Mouse (Mus musculus): ENCODE measurements around the gene Gtf2f2. TPM values are rescaled to one million over a fixed set of nuclear protein-coding genes. Genes with fewer than 3 reads are reported as not detected.

Gene Gtf2f2
- polyA plus RNA-seq, 1 experiment from 2014 or later: 44.3 TPM

DNA sequence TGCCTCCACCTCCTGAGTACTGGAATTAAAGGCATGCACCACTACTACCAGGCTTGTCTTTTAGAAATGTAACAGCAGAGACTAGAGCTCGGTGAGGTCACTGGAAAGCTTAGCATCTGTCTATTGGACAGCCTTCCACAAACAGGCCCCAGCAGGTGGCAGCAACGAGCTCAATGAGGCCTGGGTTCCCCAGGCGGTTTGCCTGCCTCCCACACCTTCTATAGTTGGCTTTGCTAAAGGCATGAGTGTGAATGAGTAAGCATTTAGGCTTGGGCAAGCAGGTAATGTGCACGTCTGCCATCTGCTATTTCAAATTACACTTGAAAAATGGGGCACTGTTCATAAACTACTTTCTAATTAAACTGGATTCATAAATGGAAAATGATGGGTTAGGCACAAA is 111.1 kb downstream of the Gtf2f2 start:
- Histone ChIP-seq H3K4me2 (ENCODE audit: low read length) (no peak overlapping the region), H3K4me1 (ENCODE audit: control insufficient read depth, insufficient read depth, low read length) (peaks cover 14% of the 10 kb centered on the region), H3K27me3 (ENCODE audit: control insufficient read depth, insufficient read depth, low read length) (no peaks in the 10 kb centered on the region), H3K36me3 (ENCODE audit: control insufficient read depth, insufficient read depth, low read length) (peaks cover 11% of the 10 kb centered on the region), H3K4me3 (replicated peaks; ENCODE audit: low read depth, low read length) (no peak overlapping the region), H3K9me3 (ENCODE audit: control insufficient read depth, low read length) (no peaks in the 10 kb centered on the region), H3K27ac (replicated peaks; ENCODE audit: low read depth, low read length) (no peak overlapping the region; the same call in 1 of the 2 replicates), H3K9ac (replicated peaks; ENCODE audit: low read length) (no peak overlapping the region)
- DNase-seq (peak; percentile 93), ATAC-seq (ENCODE audit: low FRiP score, low TSS enrichment) (peak; percentile 58; the same call in 1 of the 2 replicates)
- WGBS: 26% methylated on average over 4 of the region's 4 CpGs

DNA sequence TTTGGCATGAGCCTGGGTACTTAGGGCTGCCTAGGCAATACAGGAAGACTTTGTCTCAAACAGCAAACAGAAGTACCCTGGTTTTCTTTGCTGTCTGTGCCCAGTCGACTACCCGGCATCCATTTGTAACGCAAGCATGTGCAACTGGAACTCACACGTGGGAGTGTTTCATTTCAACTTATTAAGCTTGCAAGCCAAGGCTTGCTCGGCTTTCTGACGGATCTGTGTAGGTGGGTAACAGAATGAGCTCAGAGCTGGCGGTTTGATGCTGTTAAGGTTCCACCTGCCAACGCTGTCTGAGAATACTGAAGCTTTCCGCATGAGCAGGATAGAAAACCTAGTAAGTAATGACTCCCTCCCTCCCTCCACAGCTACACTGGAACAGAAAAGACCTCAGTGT is 118.5 kb downstream of the Gtf2f2 start:
- ATAC-seq (ENCODE audit: low FRiP score, low TSS enrichment) (no peak), DNase-seq (no peak)
- no peaks in the 10 kb centered on the region for H3K27me3 ChIP-seq (ENCODE audit: control insufficient read depth, insufficient read depth, low read length)
- 87% methylated on average over 9 of the region's 9 CpGs for WGBS
- no peak overlapping the region for H3K4me2 ChIP-seq (ENCODE audit: low read length)
- H3K27ac ChIP-seq (replicated peaks; ENCODE audit: low read depth, low read length): no peak overlapping the region
- no peak overlapping the region for H3K4me3 ChIP-seq (replicated peaks; ENCODE audit: low read depth, low read length)
- H3K4me1 ChIP-seq (ENCODE audit: control insufficient read depth, insufficient read depth, low read length): no peaks in the 10 kb centered on the region
- H3K36me3 ChIP-seq (ENCODE audit: control insufficient read depth, insufficient read depth, low read length): peaks cover 10% of the 10 kb centered on the region
- no peaks in the 10 kb centered on the region for H3K9me3 ChIP-seq (ENCODE audit: control insufficient read depth, low read length)
- no peak overlapping the region for H3K9ac ChIP-seq (replicated peaks; ENCODE audit: low read length)

- Histone ChIP-seq H3K27ac (replicated peaks; ENCODE audit: low read depth, low read length) (no peak overlapping the region), H3K4me1 (ENCODE audit: control insufficient read depth, insufficient read depth, low read length) (0 out of 2 replicates have a peak, but pooled peaks cover 10% of the 10 kb centered on the region), H3K36me3 (ENCODE audit: control insufficient read depth, insufficient read depth, low read length) (no peaks in the 10 kb centered on the region), H3K9ac (replicated peaks; ENCODE audit: low read length) (no peak overlapping the region), H3K4me2 (ENCODE audit: low read length) (no peak overlapping the region), H3K9me3 (ENCODE audit: control insufficient read depth, low read length) (no peaks in the 10 kb centered on the region), H3K4me3 (replicated peaks; ENCODE audit: low read depth, low read length) (no peak overlapping the region), H3K27me3 (ENCODE audit: control insufficient read depth, insufficient read depth, low read length) (no peaks in the 10 kb centered on the region)
- WGBS: 83% methylated on average over 5 of the region's 5 CpGs
- DNase-seq (no peak), ATAC-seq (ENCODE audit: low FRiP score, low TSS enrichment) (no peak)
Measured at GRCm38 (mm10) chr14:75883873-75884272, 126.8 kb downstream of the Gtf2f2 start.

GRCm38 (mm10) chr14:75883330-75883729 is 127.3 kb downstream of the Gtf2f2 start:
- H3K9ac ChIP-seq (replicated peaks; ENCODE audit: low read length): no peak overlapping the region
- H3K9me3 ChIP-seq (ENCODE audit: control insufficient read depth, low read length): no peaks in the 10 kb centered on the region
- DNase-seq: no peak
- no peak for ATAC-seq (ENCODE audit: low FRiP score, low TSS enrichment)
- H3K4me1 ChIP-seq (ENCODE audit: control insufficient read depth, insufficient read depth, low read length): 0 out of 2 replicates have a peak, but pooled peaks cover 10% of the 10 kb centered on the region
- H3K36me3 ChIP-seq (ENCODE audit: control insufficient read depth, insufficient read depth, low read length): no peaks in the 10 kb centered on the region
- H3K4me3 ChIP-seq (replicated peaks; ENCODE audit: low read depth, low read length): no peak overlapping the region
- no peaks in the 10 kb centered on the region for H3K27me3 ChIP-seq (ENCODE audit: control insufficient read depth, insufficient read depth, low read length)
- WGBS: 75% methylated on average over 5 of the region's 5 CpGs
- H3K4me2 ChIP-seq (ENCODE audit: low read length): no peak overlapping the region
- no peak overlapping the region for H3K27ac ChIP-seq (replicated peaks; ENCODE audit: low read depth, low read length)

- no peak overlapping the region for H3K9ac ChIP-seq (replicated peaks; ENCODE audit: low read length)
- H3K4me1 ChIP-seq (ENCODE audit: control insufficient read depth, insufficient read depth, low read length): 0 out of 2 replicates have a peak, but pooled peaks cover 10% of the 10 kb centered on the region
- H3K27ac ChIP-seq (replicated peaks; ENCODE audit: low read depth, low read length): no peak overlapping the region
- DNase-seq: no peak
- no peak overlapping the region for H3K4me3 ChIP-seq (replicated peaks; ENCODE audit: low read depth, low read length)
- H3K4me2 ChIP-seq (ENCODE audit: low read length): no peak overlapping the region
- 38% methylated on average over 4 of the region's 4 CpGs for WGBS
- no peak for ATAC-seq (ENCODE audit: low FRiP score, low TSS enrichment)
- no peaks in the 10 kb centered on the region for H3K9me3 ChIP-seq (ENCODE audit: control insufficient read depth, low read length)
- H3K36me3 ChIP-seq (ENCODE audit: control insufficient read depth, insufficient read depth, low read length): no peaks in the 10 kb centered on the region
- H3K27me3 ChIP-seq (ENCODE audit: control insufficient read depth, insufficient read depth, low read length): no peaks in the 10 kb centered on the region
Measured at GRCm38 (mm10) chr14:75881856-75882255, 128.8 kb downstream of the Gtf2f2 start.

DNA sequence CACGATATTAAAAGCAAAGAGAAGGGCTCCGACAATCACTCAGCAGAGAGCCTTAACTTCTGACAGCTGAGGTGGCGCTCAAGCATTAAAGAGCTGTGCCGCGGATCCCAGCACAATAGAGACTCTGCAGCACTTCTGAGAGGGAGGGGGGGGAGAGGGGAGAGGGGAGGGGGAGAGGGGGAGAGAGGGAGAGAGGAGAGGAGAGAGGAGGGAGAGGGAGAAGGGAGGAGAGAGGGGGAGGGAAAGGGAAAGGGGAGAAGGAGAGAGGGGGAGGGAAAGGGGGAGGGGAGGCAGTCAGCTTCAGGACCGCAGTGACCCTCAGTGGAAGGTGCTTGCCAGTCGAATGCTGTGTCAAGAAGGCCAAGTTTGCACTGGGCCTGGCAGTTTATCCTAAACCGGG is 131.7 kb downstream of the Gtf2f2 start:
- no peaks in the 10 kb centered on the region for H3K9me3 ChIP-seq (ENCODE audit: control insufficient read depth, low read length)
- H3K4me3 ChIP-seq (replicated peaks; ENCODE audit: low read depth, low read length): no peak overlapping the region
- H3K9ac ChIP-seq (replicated peaks; ENCODE audit: low read length): no peak overlapping the region
- H3K4me2 ChIP-seq (ENCODE audit: low read length): peak overlapping the region; percentile 32; the same call in 1 of the 2 replicates
- H3K27ac ChIP-seq (replicated peaks; ENCODE audit: low read depth, low read length): 0 out of 2 replicates have a peak overlapping the region, but pooled peaks have one; percentile 41
- ATAC-seq (ENCODE audit: low FRiP score, low TSS enrichment) (no peak), DNase-seq (peak; percentile 66)
- H3K36me3 ChIP-seq (ENCODE audit: control insufficient read depth, insufficient read depth, low read length): no peaks in the 10 kb centered on the region
- 10% methylated on average over 8 of the region's 8 CpGs for whole genome bisulfite sequencing
- H3K27me3 ChIP-seq (ENCODE audit: control insufficient read depth, insufficient read depth, low read length): no peaks in the 10 kb centered on the region
- H3K4me1 ChIP-seq (ENCODE audit: control insufficient read depth, insufficient read depth, low read length): 0 out of 2 replicates have a peak, but pooled peaks cover 10% of the 10 kb centered on the region

- Histone ChIP-seq H3K27ac (replicated peaks; ENCODE audit: low read depth, low read length) (no peak overlapping the region), H3K27me3 (ENCODE audit: control insufficient read depth, insufficient read depth, low read length) (no peaks in the 10 kb centered on the region), H3K9me3 (ENCODE audit: control insufficient read depth, low read length) (no peaks in the 10 kb centered on the region), H3K4me3 (replicated peaks; ENCODE audit: low read depth, low read length) (no peak overlapping the region), H3K36me3 (ENCODE audit: control insufficient read depth, insufficient read depth, low read length) (no peaks in the 10 kb centered on the region), H3K4me1 (ENCODE audit: control insufficient read depth, insufficient read depth, low read length) (0 out of 2 replicates have a peak, but pooled peaks cover 6% of the 10 kb centered on the region), H3K9ac (replicated peaks; ENCODE audit: low read length) (no peak overlapping the region), H3K4me2 (ENCODE audit: low read length) (no peak overlapping the region)
- ATAC-seq (ENCODE audit: low FRiP score, low TSS enrichment) (no peak), DNase-seq (no peak)
- 68% methylated on average over 3 of the region's 3 CpGs for WGBS
Measured at GRCm38 (mm10) chr14:75877297-75877696, 133.4 kb downstream of the Gtf2f2 start.

GRCm38 (mm10) chr14:75876320-75877043 is 134.2 kb downstream of the Gtf2f2 start:
- peak; percentile 76 for ATAC-seq (ENCODE audit: low FRiP score, low TSS enrichment)
- H3K27ac ChIP-seq (replicated peaks; ENCODE audit: low read depth, low read length): 0 out of 2 replicates have a peak overlapping the region, but pooled peaks have one; percentile 16
- no peaks in the 10 kb centered on the region for H3K4me1 ChIP-seq (ENCODE audit: control insufficient read depth, insufficient read depth, low read length)
- no peaks in the 10 kb centered on the region for H3K36me3 ChIP-seq (ENCODE audit: control insufficient read depth, insufficient read depth, low read length)
- DNase-seq: peak; percentile 94
- 9% methylated on average over 21 of the region's 21 CpGs for WGBS
- no peak overlapping the region for H3K4me3 ChIP-seq (replicated peaks; ENCODE audit: low read depth, low read length)
- H3K27me3 ChIP-seq (ENCODE audit: control insufficient read depth, insufficient read depth, low read length): no peaks in the 10 kb centered on the region
- H3K9ac ChIP-seq (replicated peaks; ENCODE audit: low read length): no peak overlapping the region
- H3K9me3 ChIP-seq (ENCODE audit: control insufficient read depth, low read length): no peaks in the 10 kb centered on the region
- peak overlapping the region; percentile 43 for H3K4me2 ChIP-seq (ENCODE audit: low read length)

DNA sequence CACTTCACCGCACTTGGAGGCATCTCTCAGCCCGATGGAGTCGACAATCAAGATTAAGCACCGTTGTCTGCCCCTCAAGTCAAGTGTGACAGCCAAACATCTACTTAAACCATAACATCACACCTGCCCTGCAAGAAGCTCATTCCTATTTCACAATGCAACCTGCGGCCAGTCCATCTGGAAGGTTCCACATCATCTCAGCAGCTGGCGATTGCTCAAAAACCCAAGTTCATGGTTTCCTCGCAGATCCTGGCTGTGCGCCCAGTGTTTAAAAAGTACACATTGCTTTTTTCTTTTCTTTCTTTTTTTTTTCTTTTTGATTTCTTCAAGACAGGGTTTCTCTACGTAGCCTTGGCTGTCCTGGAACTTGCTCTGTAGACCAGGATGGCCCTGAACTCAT is 137.1 kb downstream of the Gtf2f2 start:
- no peak overlapping the region for H3K4me3 ChIP-seq (replicated peaks; ENCODE audit: low read depth, low read length)
- H3K4me1 ChIP-seq (ENCODE audit: control insufficient read depth, insufficient read depth, low read length): no peaks in the 10 kb centered on the region
- no peaks in the 10 kb centered on the region for H3K36me3 ChIP-seq (ENCODE audit: control insufficient read depth, insufficient read depth, low read length)
- H3K9me3 ChIP-seq (ENCODE audit: control insufficient read depth, low read length): no peaks in the 10 kb centered on the region
- no peak overlapping the region for H3K9ac ChIP-seq (replicated peaks; ENCODE audit: low read length)
- DNase-seq (no peak), ATAC-seq (ENCODE audit: low FRiP score, low TSS enrichment) (no peak)
- H3K27me3 ChIP-seq (ENCODE audit: control insufficient read depth, insufficient read depth, low read length): no peaks in the 10 kb centered on the region
- H3K27ac ChIP-seq (replicated peaks; ENCODE audit: low read depth, low read length): no peak overlapping the region
- H3K4me2 ChIP-seq (ENCODE audit: low read length): no peak overlapping the region
- 88% methylated on average over 9 of the region's 9 CpGs for WGBS

Data from midbrain, embryonic 14.5 days (tissue).